Mouse (Mus musculus): ENCODE results near the gene Ogn. TPM values are rescaled to one million over a fixed set of nuclear protein-coding genes. Genes with fewer than 3 reads are reported as not detected.
"Not testable (repeated sequence)": the region's sequence is repeated elsewhere in the genome, so short reads cannot be mapped to it uniquely, and the experiment has no call there.

Ogn gene
- 1.3 and 2.1 TPM in 2 replicates for polyA plus RNA-seq (2016; fragmentation: Nextera tagmentation; extraction: Ambion mirVana)

DNA sequence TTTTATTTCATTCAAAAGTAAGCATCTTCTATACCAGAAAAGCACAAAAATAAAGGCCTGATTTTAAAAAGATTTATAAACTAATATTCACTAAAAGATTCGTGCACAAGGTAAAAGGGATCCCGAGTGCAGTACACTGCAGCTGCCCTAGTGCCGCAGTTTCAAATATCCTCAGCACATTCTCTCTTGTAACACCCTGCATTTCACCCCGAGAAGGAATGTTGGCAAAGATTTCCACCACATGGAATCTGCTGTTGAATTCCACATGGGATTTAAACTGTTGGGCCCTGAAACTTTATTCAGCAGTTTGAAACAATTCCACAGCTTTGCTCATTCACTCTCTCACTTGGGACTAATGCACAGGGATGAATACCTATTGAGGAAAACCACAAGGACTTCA is at the start of gene Ogn:
Ogn (plus strand) TSS at position 333 of the 400 bp plus-strand sequence.
- no peaks in the 10 kb centered on the region for H3K4me1 ChIP-seq
- WGBS = 78% methylated on average over 4 of the region's 4 CpGs
- no peak within 1 kb of the TSS for H3K4me3 ChIP-seq
- H3K27me3 ChIP-seq (ENCODE audit: insufficient read depth, poor library complexity, severe bottlenecking) = no peaks in the 10 kb centered on the region
- no peak for DNase-seq (ENCODE audit: low spot score)
- H3K27ac ChIP-seq = no peak within 1 kb of the TSS
- no peaks in the 10 kb centered on the region for H3K9me3 ChIP-seq
- no peaks in the 10 kb centered on the region for H3K36me3 ChIP-seq

DNA sequence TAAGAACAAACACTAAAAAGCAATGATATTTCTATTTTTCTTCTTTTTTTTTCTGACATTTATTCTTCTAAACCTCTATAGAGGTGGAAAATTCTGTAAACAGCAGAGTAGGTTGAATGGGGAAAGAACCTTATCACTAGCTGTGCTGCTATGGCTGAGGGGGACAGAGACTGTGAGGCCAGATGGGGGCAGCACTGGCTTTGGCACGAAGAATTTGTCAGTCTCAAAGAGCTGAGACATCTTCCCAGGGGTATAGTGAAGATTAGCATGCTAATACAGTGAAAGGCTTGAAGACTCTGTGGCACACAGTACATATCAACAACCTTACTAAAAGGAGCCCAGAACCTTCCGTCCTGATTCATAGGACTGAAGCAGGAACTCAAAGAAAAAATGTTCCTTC is 48.7 kb upstream of the Ogn start:
- 38% methylated on average over 2 of the region's 2 CpGs for WGBS
- DNase-seq (ENCODE audit: low spot score) = no peak
- no peak overlapping the region for H3K27ac ChIP-seq

DNA sequence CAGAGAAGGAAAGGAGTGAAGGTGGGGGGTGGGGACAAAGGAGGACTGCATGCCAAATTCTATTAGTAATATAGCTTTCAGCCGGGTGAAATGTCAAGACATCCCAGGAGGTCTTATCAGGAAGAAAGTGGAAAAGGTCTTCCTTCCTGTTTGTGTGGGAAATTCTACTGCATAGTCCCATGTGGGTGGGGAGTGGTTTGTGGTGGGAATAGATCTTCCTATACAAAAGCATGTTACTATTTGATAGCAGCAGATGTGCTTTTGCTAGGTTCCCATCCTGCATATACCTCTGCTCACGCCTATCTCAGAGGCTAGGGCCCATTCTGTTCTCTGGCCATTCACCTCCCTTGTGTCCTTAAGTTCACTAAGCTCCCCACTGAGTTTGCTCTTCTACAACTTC is 47.0 kb upstream of the Ogn start:
- no peak for DNase-seq (ENCODE audit: low spot score)
- Histone ChIP-seq H3K27me3 (ENCODE audit: insufficient read depth, poor library complexity, severe bottlenecking) (no peaks in the 10 kb centered on the region), H3K36me3 (no peaks in the 10 kb centered on the region), H3K9me3 (no peaks in the 10 kb centered on the region), H3K4me1 (no peaks in the 10 kb centered on the region), H3K27ac (no peak overlapping the region), H3K4me3 (no peak overlapping the region)
- 40% methylated on average over 2 of the region's 2 CpGs for WGBS

More for the DNA sequence above, 48.7 kb upstream of the Ogn start:
- Histone ChIP-seq H3K36me3 (no peaks in the 10 kb centered on the region), H3K4me1 (no peaks in the 10 kb centered on the region), H3K9me3 (no peaks in the 10 kb centered on the region), H3K4me3 (no peak overlapping the region), H3K27me3 (ENCODE audit: insufficient read depth, poor library complexity, severe bottlenecking) (no peaks in the 10 kb centered on the region)

DNA sequence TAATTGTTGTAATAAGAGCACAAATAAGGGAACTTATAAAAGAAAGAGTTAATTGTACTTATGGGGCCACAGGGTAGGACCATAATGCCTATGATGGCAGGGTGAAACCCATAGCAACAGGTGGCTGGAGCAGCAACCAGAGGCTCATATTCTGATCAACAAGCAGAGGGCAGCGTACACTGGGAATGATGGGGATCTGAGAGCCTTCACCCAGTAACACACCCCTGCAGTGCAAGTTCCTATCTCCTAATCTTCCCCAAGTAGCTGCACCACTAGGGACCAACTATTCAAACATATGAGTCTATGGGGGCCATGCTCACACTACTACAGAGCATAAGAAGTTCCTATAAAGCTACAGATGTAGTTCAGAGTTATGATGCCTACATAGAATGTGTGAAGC is 43.5 kb upstream of the Ogn start:
- no peak for DNase-seq (ENCODE audit: low spot score)
- no peaks in the 10 kb centered on the region for H3K9me3 ChIP-seq
- H3K27me3 ChIP-seq (ENCODE audit: insufficient read depth, poor library complexity, severe bottlenecking) = no peaks in the 10 kb centered on the region
- no peaks in the 10 kb centered on the region for H3K4me1 ChIP-seq
- no peaks in the 10 kb centered on the region for H3K36me3 ChIP-seq
- WGBS = 75% methylated on average over 1 of the region's 1 CpGs
- no peak overlapping the region for H3K4me3 ChIP-seq
- H3K27ac ChIP-seq = no peak overlapping the region

DNA sequence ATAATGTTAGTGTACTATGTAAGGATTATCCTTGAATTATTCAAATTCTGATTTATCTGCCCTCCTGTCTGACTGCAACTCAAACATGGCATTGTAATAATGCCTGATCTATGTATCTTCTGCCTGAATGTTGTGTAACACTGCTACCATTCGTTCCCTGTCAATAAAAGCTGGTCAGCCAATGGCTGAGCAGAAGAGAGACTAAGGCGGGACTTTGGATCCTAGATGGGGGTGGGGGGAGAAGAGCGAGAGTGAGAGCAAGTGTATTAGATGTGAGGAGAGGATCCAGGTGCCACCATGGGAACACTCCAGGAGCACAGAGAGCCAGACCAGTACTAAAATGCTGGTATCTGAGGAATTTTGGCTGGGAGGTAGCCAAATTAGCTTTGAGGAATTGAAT is 37.5 kb upstream of the Ogn start:
- DNase-seq (ENCODE audit: low spot score) = no peak
- Histone ChIP-seq H3K4me3 (no peak overlapping the region), H3K9me3 (no peaks in the 10 kb centered on the region), H3K36me3 (no peaks in the 10 kb centered on the region), H3K4me1 (no peaks in the 10 kb centered on the region), H3K27me3 (ENCODE audit: insufficient read depth, poor library complexity, severe bottlenecking) (no peaks in the 10 kb centered on the region), H3K27ac (no peak overlapping the region)
- WGBS = 73% methylated on average over 3 of the region's 3 CpGs

DNA sequence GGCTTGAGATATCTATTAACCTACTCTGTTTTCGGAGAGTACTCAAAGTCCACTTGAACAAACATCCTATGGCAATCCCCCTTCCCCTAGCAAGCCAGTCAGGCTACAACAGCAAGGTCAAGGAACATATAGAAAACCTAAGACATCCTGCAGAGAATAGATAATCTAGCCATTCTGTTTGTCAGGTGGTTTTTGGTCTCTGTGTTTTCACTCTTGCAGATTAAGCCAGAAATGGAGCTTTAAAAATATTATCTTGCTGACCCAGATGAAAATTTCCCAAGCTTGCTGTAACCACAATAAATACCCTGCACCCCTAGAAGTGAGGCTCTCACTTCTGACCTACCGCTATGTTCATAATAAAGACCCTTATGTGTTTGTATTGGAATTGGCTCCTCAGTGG is 36.4 kb upstream of the Ogn start:
- no peak overlapping the region for H3K27ac ChIP-seq
- H3K9me3 ChIP-seq = no peaks in the 10 kb centered on the region
- no peaks in the 10 kb centered on the region for H3K4me1 ChIP-seq
- no peaks in the 10 kb centered on the region for H3K27me3 ChIP-seq (ENCODE audit: insufficient read depth, poor library complexity, severe bottlenecking)
- DNase-seq (ENCODE audit: low spot score) = no peak
- WGBS = 67% methylated on average over 2 of the region's 2 CpGs
- no peaks in the 10 kb centered on the region for H3K36me3 ChIP-seq
- no peak overlapping the region for H3K4me3 ChIP-seq

DNA sequence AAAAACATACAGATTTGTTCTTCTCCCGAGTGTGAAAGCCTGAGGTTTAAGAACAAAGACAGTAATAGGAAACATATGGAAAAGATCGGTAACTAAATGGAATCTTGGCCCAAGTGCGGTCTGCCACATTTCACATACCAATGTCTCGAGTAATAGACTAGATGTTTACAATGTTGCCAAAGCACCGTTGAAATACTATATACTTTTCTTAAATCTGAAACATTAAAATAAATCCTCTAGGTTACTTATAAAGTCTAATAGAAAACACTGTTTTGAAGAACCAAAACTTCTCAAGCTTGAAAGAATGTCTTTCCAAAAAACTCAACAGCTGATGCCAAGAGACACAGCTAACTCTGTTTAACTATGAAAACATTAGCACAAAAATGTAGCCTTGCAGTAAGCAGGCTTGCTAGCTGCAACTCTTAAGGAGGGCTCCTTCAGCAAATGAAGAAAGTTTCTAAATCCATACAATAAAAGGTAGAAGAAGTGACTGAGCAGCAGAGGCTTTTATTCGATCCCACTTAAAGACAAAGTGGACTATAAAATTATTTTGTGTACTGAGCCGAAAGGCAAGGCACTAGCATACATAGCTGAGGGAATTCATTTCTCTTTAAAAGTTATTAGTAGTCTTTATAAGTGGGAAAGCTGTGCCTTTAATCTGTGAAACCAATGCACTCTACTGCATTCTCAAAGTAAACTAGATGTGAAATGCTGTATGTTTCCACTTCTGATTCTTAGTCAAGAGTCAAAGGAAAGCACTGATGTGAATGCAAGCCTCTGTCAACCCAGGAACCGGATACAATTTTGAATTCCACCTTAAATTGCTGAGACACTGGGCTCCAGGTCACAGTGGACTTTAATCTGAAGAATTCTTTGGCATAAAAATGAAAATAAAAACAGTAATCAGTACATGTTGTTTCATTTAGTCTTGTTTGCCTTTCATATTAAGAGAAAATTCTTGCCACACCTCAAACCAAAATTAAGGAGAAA is 26.0 kb upstream of the Ogn start, which contains the start of gene Omd:
Omd (plus strand) TSS at position 922 of the 990 bp plus-strand sequence.
- H3K27ac ChIP-seq = no peak within 1 kb of the TSS
- 66% methylated on average over 8 of the region's 8 CpGs for WGBS
- no peaks in the 10 kb centered on the region for H3K36me3 ChIP-seq

DNA sequence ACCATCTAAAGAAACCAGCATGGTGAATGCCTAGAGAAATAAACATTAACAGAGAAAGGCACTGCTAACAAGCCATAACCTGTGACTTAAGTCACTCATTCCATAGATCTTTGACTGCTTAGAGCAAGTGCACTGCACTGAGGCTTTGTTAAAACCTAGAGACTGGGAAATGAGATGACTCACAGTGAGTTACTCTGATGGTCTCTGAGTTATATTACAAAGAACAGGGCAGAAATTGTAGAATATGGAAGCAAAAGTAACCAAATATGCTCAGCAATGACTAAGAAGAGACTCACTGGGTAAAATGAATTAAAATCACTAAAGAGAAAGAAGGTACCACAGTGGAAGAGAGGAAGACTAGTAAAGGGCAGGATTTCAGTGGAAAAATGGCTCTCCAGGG is 24.0 kb upstream of the Ogn start:
- H3K9me3 ChIP-seq = no peaks in the 10 kb centered on the region
- H3K4me1 ChIP-seq = no peaks in the 10 kb centered on the region
- no peak overlapping the region for H3K4me3 ChIP-seq
- no peaks in the 10 kb centered on the region for H3K27me3 ChIP-seq (ENCODE audit: insufficient read depth, poor library complexity, severe bottlenecking)
- no peaks in the 10 kb centered on the region for H3K36me3 ChIP-seq
- H3K27ac ChIP-seq = no peak overlapping the region
- DNase-seq (ENCODE audit: low spot score) = no peak

More for the DNA sequence above, 26.0 kb upstream of the Ogn start, which contains the start of gene Omd:
- no peak within 1 kb of the TSS for H3K4me3 ChIP-seq
- no peaks in the 10 kb centered on the region for H3K9me3 ChIP-seq
- no peaks in the 10 kb centered on the region for H3K4me1 ChIP-seq
- no peaks in the 10 kb centered on the region for H3K27me3 ChIP-seq (ENCODE audit: insufficient read depth, poor library complexity, severe bottlenecking)
- no peak for DNase-seq (ENCODE audit: low spot score)

DNA sequence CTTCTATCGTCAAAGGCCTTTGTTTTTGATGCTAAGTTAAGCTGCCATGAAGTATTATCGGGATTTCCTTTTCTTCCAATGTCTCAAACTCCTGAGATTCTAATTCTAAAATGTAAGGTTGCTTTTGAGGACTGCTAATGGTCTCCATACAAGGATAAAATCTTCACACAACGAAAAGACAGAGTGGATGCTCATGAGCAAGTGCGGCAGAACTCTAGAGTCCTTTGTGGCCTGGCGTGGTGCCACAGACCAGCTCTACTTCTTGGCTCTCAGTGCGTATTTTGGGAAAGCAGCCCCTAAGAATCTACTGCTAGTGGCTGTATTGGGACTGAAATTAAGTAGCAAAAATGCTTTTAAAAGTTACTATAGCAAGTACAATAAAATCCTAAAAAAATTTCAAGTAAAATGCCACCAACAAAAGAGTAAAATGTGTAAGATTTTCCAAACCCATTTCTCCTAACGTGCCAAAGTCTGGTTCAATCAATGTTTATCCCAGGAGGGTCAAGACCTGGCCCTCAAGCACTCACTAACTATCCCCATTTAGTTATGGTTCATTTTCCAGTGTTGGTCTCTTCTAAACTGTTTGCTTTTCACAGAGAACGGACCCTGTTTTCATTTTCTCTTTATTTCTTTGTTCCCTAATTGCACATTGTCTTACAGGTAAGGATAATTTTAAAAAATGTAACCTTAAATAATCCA is 23.4 kb upstream of the Ogn start:
- no peak for DNase-seq (ENCODE audit: low spot score)
- no peaks in the 10 kb centered on the region for H3K9me3 ChIP-seq

DNA sequence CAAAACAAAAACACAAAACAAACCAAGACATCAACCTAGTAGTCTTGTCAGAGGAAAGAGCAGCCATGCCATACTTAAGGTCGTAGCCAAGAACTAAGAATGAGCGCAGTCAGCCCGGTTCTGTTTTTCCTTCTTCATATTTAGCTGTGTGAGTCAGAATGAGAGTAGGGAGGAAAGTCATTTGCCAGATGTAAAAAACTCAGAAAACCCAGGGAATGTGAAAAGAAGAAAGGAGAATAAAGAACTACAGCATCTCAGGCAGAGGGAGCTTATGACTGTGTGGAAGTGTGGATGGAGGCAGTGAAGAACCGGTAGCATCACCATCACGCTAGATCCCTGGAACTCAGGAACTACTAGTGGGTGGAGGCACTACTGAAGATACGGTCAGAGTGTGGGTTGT is 21.8 kb upstream of the Ogn start:
- Histone ChIP-seq H3K27ac (no peak overlapping the region), H3K4me1 (no peaks in the 10 kb centered on the region), H3K9me3 (no peaks in the 10 kb centered on the region), H3K4me3 (no peak overlapping the region), H3K36me3 (no peaks in the 10 kb centered on the region), H3K27me3 (ENCODE audit: insufficient read depth, poor library complexity, severe bottlenecking) (no peaks in the 10 kb centered on the region)
- DNase-seq (ENCODE audit: low spot score) = no peak
- WGBS = 95% methylated on average over 6 of the region's 6 CpGs

More for the DNA sequence above, 23.4 kb upstream of the Ogn start:
- 85% methylated on average over 8 of the region's 8 CpGs for WGBS
- no peaks in the 10 kb centered on the region for H3K27me3 ChIP-seq (ENCODE audit: insufficient read depth, poor library complexity, severe bottlenecking)
- no peak overlapping the region for H3K4me3 ChIP-seq
- no peaks in the 10 kb centered on the region for H3K4me1 ChIP-seq
- H3K27ac ChIP-seq = no peak overlapping the region
- no peaks in the 10 kb centered on the region for H3K36me3 ChIP-seq

DNA sequence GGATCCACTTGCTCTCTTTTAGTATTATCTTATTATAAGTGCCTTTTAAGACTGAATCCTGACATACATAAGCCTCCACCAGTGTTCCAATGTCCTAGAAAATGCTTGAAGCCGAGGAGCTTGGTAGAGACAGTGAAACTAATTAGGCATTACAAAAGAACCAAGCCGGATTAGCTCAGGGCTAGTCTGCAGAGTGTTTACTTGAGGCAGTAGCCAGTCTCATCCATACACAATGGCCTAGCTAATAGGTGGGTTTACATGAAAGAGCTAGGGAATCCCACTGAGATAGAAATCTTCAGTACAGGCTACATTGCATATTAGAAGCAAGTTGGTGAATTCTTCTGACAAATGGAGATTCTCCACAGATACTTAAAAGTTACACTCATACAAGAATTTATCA is 5.3 kb upstream of the Ogn start:
- WGBS = 87% methylated on average over 2 of the region's 2 CpGs
- DNase-seq (ENCODE audit: low spot score); H3K27ac ChIP-seq; H3K4me1 ChIP-seq; H3K27me3 ChIP-seq (ENCODE audit: insufficient read depth, poor library complexity, severe bottlenecking); H3K9me3 ChIP-seq; H3K36me3 ChIP-seq; H3K4me3 ChIP-seq: not testable (repeated sequence)

DNA sequence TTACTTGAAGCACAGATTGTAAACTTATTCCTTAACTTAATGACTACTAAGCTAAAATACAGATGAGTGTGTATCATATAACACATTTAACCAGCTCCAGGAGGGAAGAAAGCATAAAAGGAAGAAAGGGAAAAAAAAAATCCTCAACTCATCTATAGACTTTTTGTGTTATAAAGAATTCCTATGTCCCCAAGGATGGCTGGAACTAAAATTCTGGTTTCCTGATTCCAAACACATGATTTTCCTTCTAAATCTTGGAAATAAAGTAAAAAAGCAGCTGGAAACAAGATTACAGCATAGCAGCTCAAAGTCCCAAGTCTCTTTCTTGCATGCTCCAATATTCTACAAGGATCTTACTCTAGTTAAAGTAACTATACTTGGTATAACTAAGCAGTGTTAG is 4.2 kb upstream of the Ogn start:
- H3K27ac ChIP-seq = no peak overlapping the region

DNA sequence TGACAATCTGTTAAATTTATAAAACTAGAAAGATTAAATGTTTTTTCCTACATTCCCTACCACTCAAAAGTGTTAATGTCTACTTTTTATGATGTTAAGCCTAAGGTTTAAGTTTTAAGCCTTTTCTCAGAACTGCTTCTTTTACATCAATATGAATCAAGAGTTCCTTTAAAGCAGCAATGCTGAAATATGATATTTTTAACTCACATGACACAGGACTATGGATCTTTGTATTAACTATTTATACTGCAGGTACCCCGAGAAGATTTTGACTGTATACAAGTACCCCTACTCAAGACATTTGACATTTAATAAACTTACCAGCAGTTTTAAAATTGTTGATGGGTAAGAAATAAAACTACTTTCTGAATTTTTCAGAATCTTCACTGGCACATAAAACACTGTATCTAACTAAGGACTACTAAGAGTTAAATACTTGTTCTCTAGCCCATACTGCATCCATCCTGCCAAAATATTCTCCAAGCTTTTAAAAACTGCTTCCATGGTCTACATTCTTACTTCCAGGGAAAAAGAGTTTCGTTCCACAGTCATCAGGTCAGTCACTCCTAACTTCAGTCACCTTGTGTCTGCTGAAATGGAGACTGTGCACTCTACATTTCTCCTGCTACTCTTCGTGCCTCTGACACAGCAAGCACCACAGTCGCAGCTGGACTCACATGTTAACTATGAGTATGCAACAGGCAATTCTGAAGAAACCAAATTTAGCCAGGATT is 910 bp downstream of the Ogn start:
- no peaks in the 10 kb centered on the region for H3K4me1 ChIP-seq
- DNase-seq (ENCODE audit: low spot score) = no peak
- no peaks in the 10 kb centered on the region for H3K36me3 ChIP-seq
- no peaks in the 10 kb centered on the region for H3K27me3 ChIP-seq (ENCODE audit: insufficient read depth, poor library complexity, severe bottlenecking)
- 81% methylated on average over 4 of the region's 4 CpGs for WGBS
- no peak overlapping the region for H3K27ac ChIP-seq
- H3K9me3 ChIP-seq = no peaks in the 10 kb centered on the region
- no peak overlapping the region for H3K4me3 ChIP-seq

More for the DNA sequence above, 4.2 kb upstream of the Ogn start:
- H3K4me1 ChIP-seq = no peaks in the 10 kb centered on the region
- no peaks in the 10 kb centered on the region for H3K9me3 ChIP-seq
- no peaks in the 10 kb centered on the region for H3K27me3 ChIP-seq (ENCODE audit: insufficient read depth, poor library complexity, severe bottlenecking)
- DNase-seq (ENCODE audit: low spot score) = no peak
- no peak overlapping the region for H3K4me3 ChIP-seq
- H3K36me3 ChIP-seq = no peaks in the 10 kb centered on the region
